In genomic region chr10:122718951-122719350, GRCm38 (mm10) we compare ENCODE assay signal across 26 mouse cellular contexts. TPM values are rescaled to one million over a fixed set of nuclear protein-coding genes. Genes with fewer than 3 reads are reported as not detected.
DNase-seq lines count a peak whose midpoint lies in the region; ATAC-seq and TF ChIP-seq lines count a peak whose summit lies in the region.
"Had no signal": no experiment of that assay in that cellular context is flagged by ENCODE, and none has a peak within 500 bp of the region (broad histone marks: within the 10 kb centered on the region; RNA-seq: fewer than 3 reads in every experiment).

No protein-coding gene starts in this region.

- no peak for TF ChIP-seq CTCF in midbrain, postnatal 0 days (IDR thresholded peaks at IDR 0.05)
- TF ChIP-seq CTCF in olfactory bulb, adult 2 months (IDR thresholded peaks at IDR 0.05; ENCODE audit: insufficient read depth, low read depth, low read length): no peak

- H3K9me3 ChIP-seq in forebrain, embryonic 11.5 days (ENCODE audit: control insufficient read depth, low read length): no peaks in the 10 kb centered on the region
- no peaks in the 10 kb centered on the region for H3K9me3 ChIP-seq in forebrain, embryonic 15.5 days
- H3K9me3 ChIP-seq in kidney, embryonic 16.5 days (ENCODE audit: low read length): no peaks in the 10 kb centered on the region
- H3K9me3 ChIP-seq in kidney, embryonic 14.5 days (ENCODE audit: control insufficient read depth, low read length): no peaks in the 10 kb centered on the region
- H3K9me3 ChIP-seq in midbrain, embryonic 12.5 days: no peaks in the 10 kb centered on the region
- no peaks in the 10 kb centered on the region for H3K9me3 ChIP-seq in midbrain, postnatal 0 days (ENCODE audit: low read length)
- H3K9me3 ChIP-seq: forebrain, embryonic 10.5 days; heart, embryonic 10.5 days; heart, embryonic 13.5 days; hindbrain, embryonic 15.5 days had no signal

- H3K27ac ChIP-seq in forebrain, embryonic 11.5 days (ENCODE audit: low read depth, low read length): no peak overlapping the region
- no peak overlapping the region for H3K27ac ChIP-seq in forebrain, embryonic 15.5 days (replicated peaks)
- H3K27ac ChIP-seq in kidney, embryonic 16.5 days (ENCODE audit: low read length): no peak overlapping the region
- H3K27ac ChIP-seq in kidney, embryonic 14.5 days (ENCODE audit: low read depth, low read length): no peak overlapping the region
- no peak overlapping the region for H3K27ac ChIP-seq in midbrain, embryonic 12.5 days (replicated peaks)
- H3K27ac ChIP-seq in midbrain, postnatal 0 days (ENCODE audit: low read depth, low read length): no peak overlapping the region
- H3K27ac ChIP-seq in olfactory bulb, adult 2 months (ENCODE audit: insufficient read depth, low read depth, low read length): peak overlapping the region; percentile 35; the same call in 1 of the 2 replicates
- H3K27ac ChIP-seq: forebrain, embryonic 10.5 days; heart, adult 2 months; heart, embryonic 10.5 days; heart, embryonic 13.5 days; hindbrain, embryonic 15.5 days had no signal

- no peak for TF ChIP-seq POLR2A in olfactory bulb, adult 2 months (IDR thresholded peaks at IDR 0.05; ENCODE audit: insufficient read depth, low read depth, low read length)

- no peak overlapping the region for H3K9ac ChIP-seq in forebrain, embryonic 11.5 days (ENCODE audit: low read length)
- H3K9ac ChIP-seq in forebrain, embryonic 15.5 days (replicated peaks): no peak overlapping the region
- no peak overlapping the region for H3K9ac ChIP-seq in kidney, embryonic 16.5 days (replicated peaks; ENCODE audit: low read length)
- no peak overlapping the region for H3K9ac ChIP-seq in kidney, embryonic 14.5 days (ENCODE audit: low read depth, low read length)
- no peak overlapping the region for H3K9ac ChIP-seq in midbrain, embryonic 12.5 days (replicated peaks)
- no peak overlapping the region for H3K9ac ChIP-seq in midbrain, postnatal 0 days (replicated peaks; ENCODE audit: low read length, poor library complexity, severe bottlenecking)
- H3K9ac ChIP-seq: heart, embryonic 13.5 days; hindbrain, embryonic 15.5 days had no signal

- H3K36me3 ChIP-seq in forebrain, embryonic 11.5 days (ENCODE audit: control insufficient read depth, insufficient read depth, low read length): no peaks in the 10 kb centered on the region
- H3K36me3 ChIP-seq in forebrain, embryonic 15.5 days: no peaks in the 10 kb centered on the region
- no peaks in the 10 kb centered on the region for H3K36me3 ChIP-seq in kidney, embryonic 16.5 days (ENCODE audit: insufficient read depth, low read length)
- no peaks in the 10 kb centered on the region for H3K36me3 ChIP-seq in kidney, embryonic 14.5 days (ENCODE audit: control insufficient read depth, insufficient read depth, low read length)
- H3K36me3 ChIP-seq in midbrain, embryonic 12.5 days: no peaks in the 10 kb centered on the region
- no peaks in the 10 kb centered on the region for H3K36me3 ChIP-seq in midbrain, postnatal 0 days (ENCODE audit: insufficient read depth, low read length)
- H3K36me3 ChIP-seq: forebrain, embryonic 10.5 days; G1E; heart, embryonic 10.5 days; heart, embryonic 13.5 days; hindbrain, embryonic 15.5 days had no signal

- peak; percentile 53 for DNase-seq in forebrain, embryonic 11.5 days (ENCODE audit: low spot score)
- no peak for DNase-seq in midbrain, postnatal 0 days (ENCODE audit: low spot score)
- DNase-seq: adrenal gland, postnatal 10 days; adrenal gland, postnatal 36 days; B cell, adult 2 months; cerebellum, adult 18-20 months; cerebellum, adult 9-10 months; cerebellum, postnatal 14 days; gastrocnemius, postnatal 10 days; gastrocnemius, postnatal 36 days; heart, adult 2 months; heart, postnatal 14 days; heart, postnatal 4 days had no signal

- peaks cover 7% of the 10 kb centered on the region; the same call in 1 of the 2 replicates for H3K4me1 ChIP-seq in forebrain, embryonic 11.5 days (replicated peaks; ENCODE audit: control insufficient read depth, insufficient read depth, low read length)
- H3K4me1 ChIP-seq in forebrain, embryonic 15.5 days: peaks cover 31% of the 10 kb centered on the region
- peaks cover 28% of the 10 kb centered on the region for H3K4me1 ChIP-seq in kidney, embryonic 16.5 days (ENCODE audit: insufficient read depth, low read length)
- peaks cover 7% of the 10 kb centered on the region; the same call in 1 of the 2 replicates for H3K4me1 ChIP-seq in kidney, embryonic 14.5 days (ENCODE audit: control insufficient read depth, insufficient read depth, low read length)
- peaks cover 30% of the 10 kb centered on the region for H3K4me1 ChIP-seq in midbrain, embryonic 12.5 days
- H3K4me1 ChIP-seq in midbrain, postnatal 0 days (ENCODE audit: insufficient read depth, low read length): peaks cover 14% of the 10 kb centered on the region; the same call in 1 of the 2 replicates
- peaks cover 15% of the 10 kb centered on the region for H3K4me1 ChIP-seq in olfactory bulb, adult 2 months (ENCODE audit: control insufficient read depth, insufficient read depth, low read length)

- WGBS in forebrain, embryonic 11.5 days: 29% methylated on average over 6 of the region's 7 CpGs
- WGBS in forebrain, embryonic 15.5 days: 36% methylated on average over 7 of the region's 7 CpGs
- 71% methylated on average over 7 of the region's 7 CpGs for WGBS in kidney, embryonic 16.5 days
- 72% methylated on average over 7 of the region's 7 CpGs for WGBS in kidney, embryonic 14.5 days
- 53% methylated on average over 6 of the region's 7 CpGs for WGBS in midbrain, embryonic 12.5 days
- 41% methylated on average over 7 of the region's 7 CpGs for WGBS in midbrain, postnatal 0 days
- 63% methylated on average over 6 of the region's 7 CpGs for WGBS in olfactory bulb, adult 2 months

- no peak for ATAC-seq in forebrain, embryonic 11.5 days (replicated peaks; ENCODE audit: low FRiP score)
- ATAC-seq in forebrain, embryonic 15.5 days (replicated peaks): no peak
- ATAC-seq in kidney, embryonic 16.5 days (ENCODE audit: low FRiP score, low TSS enrichment): peak; percentile 47; the same call in 1 of the 2 replicates
- ATAC-seq in kidney, embryonic 14.5 days (ENCODE audit: low FRiP score, low TSS enrichment): no peak
- ATAC-seq in midbrain, embryonic 12.5 days (ENCODE audit: low FRiP score, low read depth): 0 out of 2 replicates have a peak, but pooled peaks have one; percentile 53
- no peak for ATAC-seq in midbrain, postnatal 0 days (ENCODE audit: low FRiP score)
- ATAC-seq: forebrain, embryonic 14.5 days had no signal

- H3K4me3 ChIP-seq in forebrain, embryonic 11.5 days (ENCODE audit: low read depth, low read length): no peak overlapping the region
- no peak overlapping the region for H3K4me3 ChIP-seq in forebrain, embryonic 15.5 days
- no peak overlapping the region for H3K4me3 ChIP-seq in kidney, embryonic 16.5 days (ENCODE audit: low read length)
- no peak overlapping the region for H3K4me3 ChIP-seq in kidney, embryonic 14.5 days (ENCODE audit: low read length)
- H3K4me3 ChIP-seq in midbrain, embryonic 12.5 days: no peak overlapping the region
- H3K4me3 ChIP-seq in midbrain, postnatal 0 days (ENCODE audit: low read depth, low read length): no peak overlapping the region
- H3K4me3 ChIP-seq in olfactory bulb, adult 2 months (ENCODE audit: insufficient read depth, low read depth, low read length): no peak overlapping the region
- H3K4me3 ChIP-seq: forebrain, embryonic 10.5 days; heart, adult 2 months; heart, embryonic 10.5 days; heart, embryonic 13.5 days; hindbrain, embryonic 15.5 days had no signal

- H3K27me3 ChIP-seq in forebrain, embryonic 11.5 days (ENCODE audit: control insufficient read depth, insufficient read depth, low read length): no peaks in the 10 kb centered on the region
- no peaks in the 10 kb centered on the region for H3K27me3 ChIP-seq in forebrain, embryonic 15.5 days
- no peaks in the 10 kb centered on the region for H3K27me3 ChIP-seq in kidney, embryonic 16.5 days (ENCODE audit: insufficient read depth, low read length)
- no peaks in the 10 kb centered on the region for H3K27me3 ChIP-seq in kidney, embryonic 14.5 days (ENCODE audit: control insufficient read depth, insufficient read depth, low read length)
- peaks cover 7% of the 10 kb centered on the region; the same call in 1 of the 2 replicates for H3K27me3 ChIP-seq in midbrain, embryonic 12.5 days
- no peaks in the 10 kb centered on the region for H3K27me3 ChIP-seq in midbrain, postnatal 0 days (ENCODE audit: insufficient read depth, low read length)
- H3K27me3 ChIP-seq: CH12.LX; heart, embryonic 13.5 days; hindbrain, embryonic 15.5 days; Patski had no signal

- no peak overlapping the region for H3K4me2 ChIP-seq in forebrain, embryonic 11.5 days (ENCODE audit: low read depth, low read length, severe bottlenecking)
- H3K4me2 ChIP-seq in forebrain, embryonic 15.5 days (replicated peaks): no peak overlapping the region
- H3K4me2 ChIP-seq in kidney, embryonic 16.5 days (replicated peaks; ENCODE audit: low read depth, low read length): no peak overlapping the region
- no peak overlapping the region for H3K4me2 ChIP-seq in kidney, embryonic 14.5 days (replicated peaks; ENCODE audit: low read depth, low read length)
- no peak overlapping the region for H3K4me2 ChIP-seq in midbrain, embryonic 12.5 days (replicated peaks)
- no peak overlapping the region for H3K4me2 ChIP-seq in midbrain, postnatal 0 days (ENCODE audit: low read depth, low read length, poor library complexity, severe bottlenecking)
- H3K4me2 ChIP-seq: heart, embryonic 13.5 days; hindbrain, embryonic 15.5 days had no signal

RNA-seq across cellular contexts. Expression of gene Ppm1h, which starts 40.4 kb away (rescaled TPM):
- 3.6 and 4.1 TPM in 2 replicates for polyA plus RNA-seq in forebrain, embryonic 11.5 days (2014; fragmentation: Nextera tagmentation; extraction: Ambion mirVana)
- 10.0 and 10.7 TPM in 2 replicates for polyA plus RNA-seq in forebrain, embryonic 15.5 days (2015; fragmentation: Nextera tagmentation; extraction: Ambion mirVana)
- 24.7 and 27.1 TPM in 2 replicates for polyA plus RNA-seq in kidney, embryonic 16.5 days (2015; fragmentation: Nextera tagmentation; extraction: Ambion mirVana)
- 17.3 and 22.2 TPM in 2 replicates for polyA plus RNA-seq in kidney, embryonic 14.5 days (2014; fragmentation: Nextera tagmentation; extraction: Ambion mirVana)
- 8.1 and 9.2 TPM in 2 replicates for polyA plus RNA-seq in midbrain, embryonic 12.5 days (2016; fragmentation: Nextera tagmentation; extraction: Ambion mirVana)
- 34.8 and 42.8 TPM in 2 replicates for total RNA-seq in midbrain, postnatal 0 days (2014; rRNA removed)
- polyA plus RNA-seq in midbrain, postnatal 0 days (2015; fragmentation: Nextera tagmentation; extraction: Ambion mirVana): 25.9 and 28.0 TPM in 2 replicates
- 422 TPM in 1 of 2 replicates, not detected in the other for polyA plus RNA-seq in olfactory bulb, adult 2 months (2012; ENCODE audit: insufficient read depth, insufficient read length, low replicate concordance, missing spikeins)
- polyA plus RNA-seq: G1E had no signal

Comparison
In these comparisons a context has a peak if more than half of its experiments do, and no peak if none do; other contexts are left out.
1. ATAC-seq: peak in kidney, embryonic 16.5 days (single experiment) and midbrain, embryonic 12.5 days (single experiment); none in forebrain, embryonic 11.5 days (single experiment), forebrain, embryonic 15.5 days (single experiment), kidney, embryonic 14.5 days (single experiment) and midbrain, postnatal 0 days (single experiment).